Mouse (Mus musculus) midbrain, embryonic 15.5 days (tissue): ENCODE data around the gene Gm21560. TPM values are rescaled to one million over a fixed set of nuclear protein-coding genes. Genes with fewer than 3 reads are reported as not detected.
"Not testable (repeated sequence)": the region's sequence is repeated elsewhere in the genome, so short reads cannot be mapped to it uniquely, and the experiment has no call there.

Experiments used
- ATAC-seq: fragments of 200-750 bp; cut with Nextera tagmentation; replicated peaks from 2 replicates; pipeline ENCODE4 v1.8.0; 2017; ENCODE audit warnings: moderate TSS enrichment
- H3K27ac ChIP-seq: fragments of 300-500 bp; sonication (generic); 2 replicates; pipeline ENCODE4 v1.5.1; 2015; ENCODE audit warnings: mild to moderate bottlenecking, inconsistent platforms
- H3K27me3 ChIP-seq: fragments of 300-500 bp; sonication (generic); replicated peaks from 2 replicates; pipeline ENCODE4 v1.6.1; 2015; ENCODE audit warnings: inconsistent platforms
- H3K36me3 ChIP-seq: fragments of 300-500 bp; sonication (generic); replicated peaks from 2 replicates; pipeline ENCODE4 v1.6.1; 2015; ENCODE audit warnings: inconsistent platforms
- H3K4me1 ChIP-seq: fragments of 300-500 bp; sonication (generic); 2 replicates; pipeline ENCODE4 v1.6.1; 2015; ENCODE audit warnings: inconsistent platforms
- H3K4me2 ChIP-seq: fragments of 300-500 bp; sonication (generic); 2 replicates; pipeline ENCODE4 v1.6.1; 2015; ENCODE audit warnings: inconsistent platforms, mild to moderate bottlenecking, moderate library complexity
- H3K4me3 ChIP-seq: fragments of 300-500 bp; sonication (generic); 2 replicates; pipeline ENCODE4 v1.5.1; 2015; ENCODE audit warnings: mild to moderate bottlenecking, inconsistent platforms
- H3K9ac ChIP-seq: fragments of 300-500 bp; sonication (generic); 2 replicates; pipeline ENCODE4 v1.6.1; 2015; ENCODE audit warnings: mild to moderate bottlenecking, inconsistent platforms
- H3K9me3 ChIP-seq: fragments of 300-500 bp; sonication (generic); 2 replicates; pipeline ENCODE4 v1.6.1; 2016; ENCODE audit warnings: inconsistent platforms
- WGBS: fragments of 180-500 bp; shearing (Covaris S2); methylation state at CpG from one replicate; pipeline ENCODE4 v1.1.7; 2015; ENCODE audit warnings: mixed read lengths; 5-methylcytosine and 5-hydroxymethylcytosine counted together
- polyA plus RNA-seq: library from polyadenylated mRNA; unstranded; fragments of >200 nt; fragmentation: Nextera tagmentation; extraction: Ambion mirVana; gene quantifications from 2 replicates; pipeline ENCODE4 v1.2.1, GENCODE M21; 2015

Gene Gm21560
- polyA plus RNA-seq: not detected in 2 replicates

GRCm38 (mm10) chr14:6219192-6219591 lies at the start of gene Gm21560:
Gene Gm21560, minus strand, starts transcription at chr14:6219292.
- not testable (repeated sequence) for H3K4me2 ChIP-seq, ATAC-seq, H3K27me3 ChIP-seq, H3K27ac ChIP-seq, H3K9ac ChIP-seq, H3K9me3 ChIP-seq, H3K4me3 ChIP-seq, H3K4me1 ChIP-seq, H3K36me3 ChIP-seq
- WGBS: 72% methylated on average over 2 of the region's 2 CpGs

DNA sequence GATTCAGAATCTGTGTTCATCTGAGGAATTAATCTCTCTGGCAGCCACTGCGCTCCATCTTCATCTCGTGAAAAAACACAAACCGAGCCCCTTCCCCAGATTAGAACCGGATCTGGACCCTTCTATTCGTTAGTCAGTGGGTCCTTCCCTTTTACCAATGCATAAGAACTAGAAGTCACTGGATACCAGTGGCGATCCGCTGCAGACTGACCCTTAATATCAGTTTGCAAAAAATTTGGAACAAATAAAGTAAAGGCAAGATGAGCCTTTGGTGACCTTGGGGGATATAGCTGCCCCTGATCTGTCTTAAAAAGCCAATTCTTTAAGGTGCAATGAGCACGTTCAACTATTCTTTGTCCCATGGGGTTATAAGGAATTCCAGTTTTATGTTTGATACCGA lies 55.6 kb downstream of the Gm21560 start:
- not testable (repeated sequence) for ATAC-seq, H3K27me3 ChIP-seq, H3K9ac ChIP-seq, H3K4me1 ChIP-seq, H3K4me3 ChIP-seq, H3K4me2 ChIP-seq, H3K9me3 ChIP-seq, H3K27ac ChIP-seq, H3K36me3 ChIP-seq
- WGBS: 93% methylated on average over 7 of the region's 9 CpGs

DNA sequence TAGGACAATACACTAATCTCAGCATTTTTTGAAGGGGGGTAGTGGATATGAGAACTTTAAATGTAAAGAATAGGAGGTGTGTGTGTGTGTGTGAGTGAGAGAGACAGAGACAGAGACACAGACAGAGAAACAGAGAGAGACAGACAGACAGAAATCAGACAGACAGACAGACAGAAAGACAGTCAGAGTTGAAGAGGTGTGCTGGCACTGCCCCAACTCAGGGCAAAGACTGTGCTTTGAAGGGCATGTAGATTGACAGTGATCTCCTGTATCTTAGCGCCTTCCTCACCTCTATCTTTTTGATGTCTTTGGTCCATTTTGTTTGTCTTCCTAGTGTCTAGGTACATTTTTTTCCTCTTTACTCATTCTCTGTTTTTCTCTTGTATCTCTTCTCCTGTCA lies 58.0 kb downstream of the Gm21560 start:
- H3K4me2 ChIP-seq, H3K9ac ChIP-seq, H3K27ac ChIP-seq, H3K4me1 ChIP-seq, H3K27me3 ChIP-seq, ATAC-seq, H3K36me3 ChIP-seq, H3K9me3 ChIP-seq, H3K4me3 ChIP-seq: not testable (repeated sequence)
- 100% methylated on average over 1 of the region's 1 CpGs for WGBS

Other genes starting within 250 kb of the Gm21560 start
- not detected in 2 replicates for gene Gm3453, start 240.2 kb downstream of the Gm21560 start, polyA plus RNA-seq
- gene Gm6337, start 161.0 kb downstream of the Gm21560 start, polyA plus RNA-seq: not detected in 2 replicates
- gene Gm8206, start 125.3 kb downstream of the Gm21560 start, polyA plus RNA-seq: 4.2 and 6.9 TPM in 2 replicates
- gene Gm3468, start 110.6 kb downstream of the Gm21560 start, polyA plus RNA-seq: 4.6 and 5.2 TPM in 2 replicates
- gene Gm3476, start 93.5 kb downstream of the Gm21560 start, polyA plus RNA-seq: not detected in 2 replicates
- 8.5 and 8.9 TPM in 2 replicates for gene Gm3411, start 68.0 kb upstream of the Gm21560 start, polyA plus RNA-seq
- gene Gm21103, start 85.6 kb upstream of the Gm21560 start, polyA plus RNA-seq: not detected in 2 replicates
- gene Gm3618, start 124.4 kb upstream of the Gm21560 start, polyA plus RNA-seq: not detected in 2 replicates
- not detected in 2 replicates for gene Gm16440, start 171.0 kb upstream of the Gm21560 start, polyA plus RNA-seq
- 4.8 and 5.6 TPM in 2 replicates for gene Gm3591, start 193.2 kb upstream of the Gm21560 start, polyA plus RNA-seq
- gene Gm3594, start 225.3 kb upstream of the Gm21560 start, polyA plus RNA-seq: not detected in 2 replicates